Mouse (Mus musculus): Measurements from ENCODE around the gene Kif1c.

DNA sequence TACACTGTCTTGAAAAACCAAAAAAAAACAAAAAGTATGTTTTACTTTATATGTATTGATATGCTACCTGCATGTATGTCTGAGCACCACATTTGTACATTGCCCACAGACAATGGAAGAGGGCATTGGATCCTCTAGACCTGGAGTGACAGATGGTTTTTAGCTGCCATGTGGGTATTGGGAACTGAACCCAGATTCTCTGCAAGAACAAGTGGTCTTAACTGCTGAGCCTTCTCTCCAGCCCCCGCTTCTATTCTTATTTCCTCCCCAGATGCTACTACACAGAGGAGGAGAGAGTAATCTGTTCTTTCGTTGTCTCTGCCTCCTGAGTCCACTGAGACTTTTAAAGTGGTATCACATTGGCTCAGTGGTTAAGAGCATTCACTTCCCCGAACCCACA is 6.8 kb upstream of the Kif1c start:
- no peak for TF ChIP-seq CTCF (conservative IDR thresholded peaks at IDR 0.05; ENCODE audit: insufficient read depth, insufficient read length, low read depth, low read length)
- TF ChIP-seq POLR2A (IDR thresholded peaks at IDR 0.05; ENCODE audit: low read depth, low read length) = no peak

All from kidney, adult 2 months (tissue).